23 mouse cellular contexts compared by ENCODE assay signal in the genomic region with DNA sequence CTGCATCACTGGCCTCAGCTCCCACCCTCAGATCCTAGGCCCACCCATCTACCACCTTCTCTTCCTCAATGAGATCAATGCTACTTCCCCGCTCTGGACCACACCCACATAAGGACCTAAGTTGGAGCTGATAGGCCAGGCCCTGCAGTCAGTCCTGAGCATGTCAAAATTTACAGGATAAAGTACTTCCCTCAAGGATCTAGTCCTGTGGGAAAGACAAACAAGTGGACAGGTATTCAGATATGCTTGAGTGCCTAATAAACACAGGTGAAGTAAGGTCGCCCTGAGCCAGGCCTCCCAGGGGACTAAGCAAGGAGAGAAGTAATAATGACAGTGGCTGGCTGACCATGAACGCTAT. TPM values are rescaled to one million over a fixed set of nuclear protein-coding genes. Genes with fewer than 3 reads are reported as not detected.
DNase-seq lines count a peak whose midpoint lies in the region; ATAC-seq and TF ChIP-seq lines count a peak whose summit lies in the region.
"Had no signal": no experiment of that assay in that cellular context is flagged by ENCODE, and none has a peak within 500 bp of the region (broad histone marks: within the 10 kb centered on the region; RNA-seq: fewer than 3 reads in every experiment).

No protein-coding gene starts in this region.

- no peak for TF ChIP-seq CTCF in lung, postnatal 0 days (IDR thresholded peaks at IDR 0.05)
- no peak for TF ChIP-seq CTCF in ES-Bruce4 (IDR thresholded peaks at IDR 0.05; ENCODE audit: low read depth, low read length)

- no peak overlapping the region for H3K4me3 ChIP-seq in lung, postnatal 0 days (ENCODE audit: low read depth, low read length)
- no peak overlapping the region for H3K4me3 ChIP-seq in ES-Bruce4 (ENCODE audit: low read depth, low read length)
- H3K4me3 ChIP-seq: erythroblast, embryonic 14.5 days; forebrain, embryonic 12.5 days; hindbrain, embryonic 13.5 days; layer of hippocampus, adult 2 months; limb, embryonic 15.5 days; liver, embryonic 13.5 days; midbrain, embryonic 15.5 days had no signal

- H3K36me3 ChIP-seq in lung, postnatal 0 days (ENCODE audit: insufficient read depth, low read length) = no peaks in the 10 kb centered on the region
- H3K36me3 ChIP-seq in ES-Bruce4 (ENCODE audit: control insufficient read depth, insufficient read depth, low read length, poor library complexity, severe bottlenecking) = peaks cover 6% of the 10 kb centered on the region; the same call in 1 of the 2 replicates
- H3K36me3 ChIP-seq: forebrain, embryonic 12.5 days; hindbrain, embryonic 13.5 days; limb, embryonic 15.5 days; liver, embryonic 13.5 days; midbrain, embryonic 15.5 days had no signal

- H3K4me2 ChIP-seq in lung, postnatal 0 days (replicated peaks; ENCODE audit: low read depth, low read length) = no peak overlapping the region
- H3K4me2 ChIP-seq: forebrain, embryonic 12.5 days; heart, embryonic 11.5 days; hindbrain, embryonic 13.5 days; limb, embryonic 15.5 days; liver, embryonic 13.5 days; midbrain, embryonic 15.5 days had no signal

- 58% methylated on average over 3 of the region's 3 CpGs for WGBS in lung, postnatal 0 days

- no peaks in the 10 kb centered on the region for H3K9me3 ChIP-seq in lung, postnatal 0 days (ENCODE audit: low read length)
- H3K9me3 ChIP-seq in ES-Bruce4 (replicated peaks; ENCODE audit: control insufficient read depth, insufficient read depth, low read length, poor library complexity, severe bottlenecking) = no peaks in the 10 kb centered on the region
- H3K9me3 ChIP-seq: forebrain, embryonic 12.5 days; hindbrain, embryonic 13.5 days; limb, embryonic 15.5 days; liver, embryonic 13.5 days; midbrain, embryonic 15.5 days had no signal

- H3K27ac ChIP-seq in lung, postnatal 0 days (ENCODE audit: low read length) = no peak overlapping the region
- H3K27ac ChIP-seq in ES-Bruce4 (ENCODE audit: insufficient read depth, low read length) = no peak overlapping the region
- H3K27ac ChIP-seq: forebrain, embryonic 12.5 days; hindbrain, embryonic 13.5 days; layer of hippocampus, adult 2 months; limb, embryonic 15.5 days; liver, embryonic 13.5 days; midbrain, embryonic 15.5 days had no signal

- no peak for TF ChIP-seq EP300 in lung, postnatal 0 days (IDR thresholded peaks at IDR 0.05)
- TF ChIP-seq EP300 in ES-Bruce4 (IDR thresholded peaks at IDR 0.05; ENCODE audit: insufficient read depth, low read depth, low read length) = no peak

- TF ChIP-seq POLR2A in ES-Bruce4 (IDR thresholded peaks at IDR 0.05; ENCODE audit: insufficient read depth, low read length) = no peak

- peak; percentile 44 for DNase-seq in lung, postnatal 0 days (ENCODE audit: low spot score)
- no peak for DNase-seq in lung, postnatal 10 days
- DNase-seq in A20 (ENCODE audit: low read depth, low spot score) (peak; percentile 89), R1 (ENCODE audit: low read depth, low spot score) (peak; percentile 86)
- no peak for DNase-seq in kidney, adult 8-10 months
- no peak for DNase-seq in layer of hippocampus, adult 9-11 months
- no peak for DNase-seq in layer of hippocampus, postnatal 36 days
- DNase-seq: adrenal gland, adult 2 months; gastrocnemius, postnatal 36 days; heart, adult 18-20 months; heart, postnatal 36 days; kidney, adult 18-20 months; left cerebral cortex, postnatal 4 days; liver, embryonic 13.5 days had no signal

- no peak overlapping the region for H3K9ac ChIP-seq in lung, postnatal 0 days (replicated peaks; ENCODE audit: low read depth)
- peak overlapping the region; percentile 92; the same call in 1 of the 2 replicates for H3K9ac ChIP-seq in ES-Bruce4 (ENCODE audit: low read depth, poor library complexity, severe bottlenecking)
- H3K9ac ChIP-seq: forebrain, embryonic 12.5 days; hindbrain, embryonic 13.5 days; limb, embryonic 15.5 days; liver, embryonic 13.5 days; midbrain, embryonic 15.5 days had no signal

- peaks cover 2% of the 10 kb centered on the region; the same call in 1 of the 2 replicates for H3K4me1 ChIP-seq in lung, postnatal 0 days (ENCODE audit: insufficient read depth, low read depth, low read length)
- H3K4me1 ChIP-seq in ES-Bruce4 (ENCODE audit: control insufficient read depth, insufficient read depth, low read length) = no peaks in the 10 kb centered on the region
- H3K4me1 ChIP-seq: forebrain, embryonic 12.5 days; hindbrain, embryonic 13.5 days; limb, embryonic 15.5 days; midbrain, embryonic 15.5 days had no signal

- H3K27me3 ChIP-seq in lung, postnatal 0 days (replicated peaks; ENCODE audit: insufficient read depth, low read length) = no peaks in the 10 kb centered on the region
- H3K27me3 ChIP-seq in ES-Bruce4 (ENCODE audit: control insufficient read depth, insufficient read depth, low read length, poor library complexity, severe bottlenecking) = no peaks in the 10 kb centered on the region
- H3K27me3 ChIP-seq: forebrain, embryonic 12.5 days; hindbrain, embryonic 13.5 days; limb, embryonic 15.5 days; liver, embryonic 13.5 days; midbrain, embryonic 15.5 days had no signal

- peak; percentile 52 for ATAC-seq in lung, postnatal 0 days
- ATAC-seq: activated CD4-positive, CD25-positive, alpha-beta regulatory T cell, adult 4 months had no signal

RNA-seq across cellular contexts. Expression of a gene that starts 13.4 kb away (rescaled TPM):
- 1.5 and 2.2 TPM in 2 replicates for polyA plus RNA-seq in lung, postnatal 0 days (2015; fragmentation: Nextera tagmentation; extraction: Ambion mirVana)
- 0.79 and 1.3 TPM in 2 replicates for polyA plus RNA-seq in ES-Bruce4 (2011; ENCODE audit: insufficient read depth, insufficient read length, low read depth, missing spikeins)
- under 1 TPM; 0.13 to 0.15 TPM for total RNA-seq in layer of hippocampus, postnatal 36 days (2021)
- polyA plus RNA-seq: activated CD4-positive, CD25-positive, alpha-beta regulatory T cell, adult 4 months; erythroblast, embryonic 14.5 days had no signal

RNA-seq across cellular contexts. Expression of a gene that starts 15.0 kb away (rescaled TPM):
- polyA plus RNA-seq in lung, postnatal 0 days (2015; fragmentation: Nextera tagmentation; extraction: Ambion mirVana) = 0.31 and 0.88 TPM in 2 replicates
- polyA plus RNA-seq in ES-Bruce4 (2011; ENCODE audit: insufficient read depth, insufficient read length, low read depth, missing spikeins) = 17.1 and 25.6 TPM in 2 replicates
- total RNA-seq in layer of hippocampus, postnatal 36 days (2021) = 100 to 1,000 TPM; 255 to 264 TPM
- polyA plus RNA-seq: activated CD4-positive, CD25-positive, alpha-beta regulatory T cell, adult 4 months had no signal

RNA-seq across cellular contexts. Expression of a gene that starts 32.7 kb away (rescaled TPM):
- 23.2 and 24.7 TPM in 2 replicates for polyA plus RNA-seq in lung, postnatal 0 days (2015; fragmentation: Nextera tagmentation; extraction: Ambion mirVana)
- polyA plus RNA-seq in ES-Bruce4 (2011; ENCODE audit: insufficient read depth, insufficient read length, low read depth, missing spikeins) = 0.27 TPM in 1 of 2 replicates, not detected in the other
- under 1 TPM; 0.51 to 0.72 TPM for total RNA-seq in layer of hippocampus, postnatal 36 days (2021)

Comparison
In these comparisons a context has a peak if more than half of its experiments do, and no peak if none do; other contexts are left out.
1. DNase-seq: peak in lung, postnatal 0 days (single experiment), A20 (single experiment) and R1 (single experiment); none in lung, postnatal 10 days (single experiment), kidney, adult 8-10 months (0 of 2), layer of hippocampus, adult 9-11 months (single experiment) and layer of hippocampus, postnatal 36 days (0 of 2).
2. RNA of a gene that starts 32.7 kb away (polyA plus RNA-seq): 23.2 to 24.7 TPM in lung, postnatal 0 days; 0.27 TPM in ES-Bruce4; every median in the first group is over 10 times any median in the second.